Mouse (Mus musculus): ENCODE data around the gene Lrrc46. TPM values are rescaled to one million over a fixed set of nuclear protein-coding genes. Genes with fewer than 3 reads are reported as not detected.

Lrrc46 gene
- total and polyA plus RNA-seq, 2 experiments from 2014 or later: 0.53 to 0.80 TPM

DNA sequence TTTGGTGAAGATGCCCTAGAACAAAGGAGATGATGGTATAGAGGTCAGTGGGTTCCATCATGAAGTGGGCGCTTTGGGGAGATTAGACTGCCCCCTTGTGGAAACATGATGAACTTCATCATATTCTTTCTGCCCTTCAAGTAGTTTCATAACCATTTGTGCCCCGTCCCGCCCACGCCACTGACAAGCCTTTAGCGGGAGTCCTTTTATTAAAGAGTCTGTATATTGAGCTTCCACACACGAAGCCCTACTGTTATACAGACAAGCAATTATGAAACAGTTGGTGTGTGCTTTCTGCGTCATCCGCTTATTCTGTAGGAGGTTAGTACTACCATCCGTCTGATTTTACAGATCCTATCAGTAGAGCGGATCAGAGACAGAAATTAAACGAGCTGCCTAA lies 41.8 kb upstream of the Lrrc46 start:
- Histone ChIP-seq H3K4me1 (ENCODE audit: control insufficient read depth, insufficient read depth) (peaks cover 9% of the 10 kb centered on the region; the same call in 1 of the 2 replicates), H3K4me3 (ENCODE audit: low read depth, low read length) (no peak overlapping the region), H3K36me3 (replicated peaks; ENCODE audit: control insufficient read depth, insufficient read depth, low read length) (no peaks in the 10 kb centered on the region), H3K27ac (ENCODE audit: low read depth) (no peak overlapping the region), H3K9ac (replicated peaks; ENCODE audit: low read depth, low read length) (no peak overlapping the region), H3K4me2 (ENCODE audit: low read depth, low read length) (no peak overlapping the region), H3K9me3 (replicated peaks; ENCODE audit: control insufficient read depth, low read length) (no peaks in the 10 kb centered on the region), H3K27me3 (ENCODE audit: control insufficient read depth, insufficient read depth, low read length) (peaks cover 6% of the 10 kb centered on the region; the same call in 1 of the 2 replicates)
- TF ChIP-seq EP300 (IDR thresholded peaks at IDR 0.05; ENCODE audit: low read depth): no peak
- peak; percentile 60 for TF ChIP-seq CTCF (IDR thresholded peaks at IDR 0.05; ENCODE audit: low read depth)
- DNase-seq (ENCODE audit: low spot score): peak; percentile 30
- 31% methylated on average over 11 of the region's 11 CpGs for WGBS
- no peak for ATAC-seq (ENCODE audit: insufficient read depth, low read depth)

DNA sequence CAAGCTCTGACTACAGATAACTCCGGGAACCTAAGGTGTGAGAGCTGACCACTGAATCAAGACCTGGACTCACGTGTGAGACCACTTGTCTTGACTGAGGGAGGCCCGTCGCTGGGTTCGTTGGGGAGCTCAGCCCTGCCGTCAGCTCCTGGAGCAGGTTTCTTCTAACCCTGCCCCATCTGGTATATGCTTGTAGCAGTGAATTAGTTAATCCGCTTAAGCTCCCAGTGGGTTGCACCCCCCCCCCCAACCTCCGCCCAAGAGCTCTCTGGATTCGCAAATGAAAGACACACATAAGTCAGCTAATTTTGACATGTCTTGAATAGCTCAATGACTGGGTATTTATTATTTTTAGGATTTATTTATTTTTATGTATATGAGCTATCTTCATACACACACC lies 39.1 kb upstream of the Lrrc46 start:
- Histone ChIP-seq H3K27me3 (ENCODE audit: control insufficient read depth, insufficient read depth, low read length) (peaks cover 6% of the 10 kb centered on the region; the same call in 1 of the 2 replicates), H3K4me2 (ENCODE audit: low read depth, low read length) (no peak overlapping the region), H3K9ac (replicated peaks; ENCODE audit: low read depth, low read length) (no peak overlapping the region), H3K4me3 (ENCODE audit: low read depth, low read length) (no peak overlapping the region), H3K36me3 (replicated peaks; ENCODE audit: control insufficient read depth, insufficient read depth, low read length) (no peaks in the 10 kb centered on the region), H3K9me3 (replicated peaks; ENCODE audit: control insufficient read depth, low read length) (no peaks in the 10 kb centered on the region), H3K4me1 (ENCODE audit: control insufficient read depth, insufficient read depth) (peaks cover 9% of the 10 kb centered on the region; the same call in 1 of the 2 replicates), H3K27ac (ENCODE audit: low read depth) (no peak overlapping the region)
- ATAC-seq (ENCODE audit: insufficient read depth, low read depth): no peak
- WGBS: 23% methylated on average over 9 of the region's 9 CpGs
- DNase-seq (ENCODE audit: low spot score): no peak
- TF ChIP-seq EP300 (IDR thresholded peaks at IDR 0.05; ENCODE audit: low read depth): no peak
- no peak for TF ChIP-seq CTCF (IDR thresholded peaks at IDR 0.05; ENCODE audit: low read depth)

DNA sequence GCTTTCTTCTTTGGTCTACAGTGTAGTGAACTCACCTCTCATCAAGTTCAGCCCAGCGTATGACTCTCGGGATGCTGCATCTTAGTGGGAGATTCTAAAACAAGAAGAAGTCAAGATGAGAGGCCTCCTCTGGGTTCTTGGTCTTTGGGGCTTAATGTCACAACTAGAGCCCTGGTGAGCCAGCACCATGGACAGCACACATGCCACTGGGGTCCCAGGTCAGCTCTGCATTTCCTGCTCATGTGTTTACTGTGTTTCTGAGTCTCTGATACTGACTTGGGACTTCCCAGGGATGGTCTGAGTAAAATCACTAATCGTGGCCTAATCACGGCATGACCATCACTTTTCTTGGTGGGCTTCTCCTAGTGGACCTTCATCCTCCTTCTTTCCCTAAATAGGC lies 37.5 kb upstream of the Lrrc46 start:
- DNase-seq (ENCODE audit: low spot score): peak; percentile 43
- 33% methylated on average over 4 of the region's 4 CpGs for WGBS
- 0 out of 2 replicates have a peak, but pooled peaks cover 5% of the 10 kb centered on the region for H3K4me1 ChIP-seq (ENCODE audit: control insufficient read depth, insufficient read depth)
- no peak overlapping the region for H3K9ac ChIP-seq (replicated peaks; ENCODE audit: low read depth, low read length)
- H3K27me3 ChIP-seq (ENCODE audit: control insufficient read depth, insufficient read depth, low read length): peaks cover 3% of the 10 kb centered on the region; the same call in 1 of the 2 replicates
- TF ChIP-seq CTCF (IDR thresholded peaks at IDR 0.05; ENCODE audit: low read depth) (no peak), EP300 (IDR thresholded peaks at IDR 0.05; ENCODE audit: low read depth) (no peak)
- no peaks in the 10 kb centered on the region for H3K36me3 ChIP-seq (replicated peaks; ENCODE audit: control insufficient read depth, insufficient read depth, low read length)
- H3K4me3 ChIP-seq (ENCODE audit: low read depth, low read length): no peak overlapping the region
- H3K9me3 ChIP-seq (replicated peaks; ENCODE audit: control insufficient read depth, low read length): no peaks in the 10 kb centered on the region
- no peak for ATAC-seq (ENCODE audit: insufficient read depth, low read depth)
- H3K27ac ChIP-seq (ENCODE audit: low read depth): no peak overlapping the region
- H3K4me2 ChIP-seq (ENCODE audit: low read depth, low read length): no peak overlapping the region

DNA sequence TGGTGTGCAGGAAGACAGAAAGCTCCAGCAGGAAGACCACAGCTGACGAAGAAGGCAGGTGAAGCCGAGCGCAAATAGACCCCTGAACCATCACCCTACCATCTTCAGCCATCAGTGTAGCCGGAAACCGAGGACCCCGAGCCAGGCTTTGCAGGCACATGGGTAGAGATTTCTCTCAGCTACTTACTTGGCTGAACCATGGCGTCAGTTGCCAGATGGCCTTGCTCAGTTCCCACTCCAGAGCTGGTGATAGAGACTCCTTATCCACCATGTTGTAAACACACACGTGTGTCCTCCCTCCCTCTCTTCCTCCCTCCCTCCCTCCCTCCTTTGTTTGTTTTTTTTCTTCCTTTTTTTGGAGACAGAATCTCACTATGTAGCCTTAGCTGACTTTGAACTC lies 33.0 kb upstream of the Lrrc46 start:
- H3K4me3 ChIP-seq (ENCODE audit: low read depth, low read length): no peak overlapping the region
- no peak overlapping the region for H3K9ac ChIP-seq (replicated peaks; ENCODE audit: low read depth, low read length)
- H3K9me3 ChIP-seq (replicated peaks; ENCODE audit: control insufficient read depth, low read length): no peaks in the 10 kb centered on the region
- no peaks in the 10 kb centered on the region for H3K36me3 ChIP-seq (replicated peaks; ENCODE audit: control insufficient read depth, insufficient read depth, low read length)
- H3K4me1 ChIP-seq (ENCODE audit: control insufficient read depth, insufficient read depth): no peaks in the 10 kb centered on the region
- no peak overlapping the region for H3K4me2 ChIP-seq (ENCODE audit: low read depth, low read length)
- no peaks in the 10 kb centered on the region for H3K27me3 ChIP-seq (ENCODE audit: control insufficient read depth, insufficient read depth, low read length)
- H3K27ac ChIP-seq (ENCODE audit: low read depth): no peak overlapping the region
- TF ChIP-seq CTCF (IDR thresholded peaks at IDR 0.05; ENCODE audit: low read depth) (no peak), EP300 (IDR thresholded peaks at IDR 0.05; ENCODE audit: low read depth) (no peak)
- 50% methylated on average over 8 of the region's 8 CpGs for WGBS
- no peak for ATAC-seq (ENCODE audit: insufficient read depth, low read depth)
- DNase-seq (ENCODE audit: low spot score): no peak

DNA sequence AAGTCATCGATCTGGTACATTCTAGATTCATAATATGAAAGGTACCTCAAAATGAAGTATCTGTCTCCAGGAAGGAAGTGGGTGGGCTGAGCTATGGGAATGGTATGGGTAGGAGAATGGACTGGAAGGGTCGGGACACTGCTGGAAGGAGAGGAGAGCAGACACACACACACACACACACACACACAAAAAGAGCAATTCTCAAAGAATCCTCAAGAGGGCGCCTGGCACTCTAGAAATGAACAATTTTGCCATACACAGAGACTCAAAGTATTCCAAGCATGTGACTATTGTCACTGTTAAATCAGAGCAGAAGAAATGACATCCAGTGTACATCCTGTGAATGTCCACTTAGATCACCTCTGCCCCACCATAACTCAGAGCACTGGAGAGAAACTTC lies 31.3 kb upstream of the Lrrc46 start:
- Histone ChIP-seq H3K36me3 (replicated peaks; ENCODE audit: control insufficient read depth, insufficient read depth, low read length) (peaks cover 13% of the 10 kb centered on the region), H3K27me3 (ENCODE audit: control insufficient read depth, insufficient read depth, low read length) (no peaks in the 10 kb centered on the region), H3K9me3 (replicated peaks; ENCODE audit: control insufficient read depth, low read length) (no peaks in the 10 kb centered on the region), H3K27ac (ENCODE audit: low read depth) (no peak overlapping the region), H3K4me1 (ENCODE audit: control insufficient read depth, insufficient read depth) (no peaks in the 10 kb centered on the region), H3K4me3 (ENCODE audit: low read depth, low read length) (no peak overlapping the region), H3K9ac (replicated peaks; ENCODE audit: low read depth, low read length) (no peak overlapping the region), H3K4me2 (ENCODE audit: low read depth, low read length) (no peak overlapping the region)
- DNase-seq (ENCODE audit: low spot score) (peak; percentile 51), ATAC-seq (ENCODE audit: insufficient read depth, low read depth) (no peak; the same call in 1 of the 2 replicates)
- WGBS: 31% methylated on average over 3 of the region's 3 CpGs
- TF ChIP-seq EP300 (IDR thresholded peaks at IDR 0.05; ENCODE audit: low read depth) (no peak), CTCF (IDR thresholded peaks at IDR 0.05; ENCODE audit: low read depth) (peak; percentile 86)

DNA sequence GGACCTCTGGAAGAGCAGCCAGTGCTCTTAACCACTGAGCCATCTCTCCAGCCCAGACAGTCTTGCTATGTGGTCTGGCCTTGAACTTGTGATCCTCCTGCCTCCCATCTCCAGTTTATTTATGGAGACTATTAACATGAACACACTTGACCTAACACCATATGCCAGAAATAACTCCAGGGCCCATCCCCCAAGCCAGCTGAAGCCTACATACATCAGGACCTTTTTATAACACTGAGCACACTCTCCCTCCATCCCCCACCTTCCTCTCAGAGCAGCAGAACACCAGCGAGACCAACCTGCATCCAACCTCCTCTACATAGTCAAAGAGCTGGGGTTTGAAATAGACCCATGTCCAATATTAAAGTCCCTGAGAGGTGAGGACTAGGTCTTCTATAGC lies 29.9 kb upstream of the Lrrc46 start:
- 14% methylated on average over 1 of the region's 1 CpGs for WGBS
- ATAC-seq (ENCODE audit: insufficient read depth, low read depth) (peak; percentile 93), DNase-seq (ENCODE audit: low spot score) (peak; percentile 86)
- TF ChIP-seq EP300 (IDR thresholded peaks at IDR 0.05; ENCODE audit: low read depth) (peak; percentile 79), CTCF (IDR thresholded peaks at IDR 0.05; ENCODE audit: low read depth) (no peak)
- Histone ChIP-seq H3K9me3 (replicated peaks; ENCODE audit: control insufficient read depth, low read length) (no peaks in the 10 kb centered on the region), H3K27ac (ENCODE audit: low read depth) (peak overlapping the region; percentile 59), H3K9ac (replicated peaks; ENCODE audit: low read depth, low read length) (no peak overlapping the region), H3K4me3 (ENCODE audit: low read depth, low read length) (no peak overlapping the region), H3K4me1 (ENCODE audit: control insufficient read depth, insufficient read depth) (no peaks in the 10 kb centered on the region), H3K27me3 (ENCODE audit: control insufficient read depth, insufficient read depth, low read length) (no peaks in the 10 kb centered on the region), H3K4me2 (ENCODE audit: low read depth, low read length) (no peak overlapping the region), H3K36me3 (replicated peaks; ENCODE audit: control insufficient read depth, insufficient read depth, low read length) (peaks cover 19% of the 10 kb centered on the region)

All from heart, postnatal 0 days (tissue).